Mouse (Mus musculus) olfactory bulb, adult 2 months (tissue): ENCODE results near the gene Lmna. TPM values are rescaled to one million over a fixed set of nuclear protein-coding genes. Genes with fewer than 3 reads are reported as not detected.

ENCODE experiments used
- H3K27ac ChIP-seq: fragments of 200-500 bp; 2 replicates; pipeline ENCODE4 v1.5.1; 2012; ENCODE audit warnings: low read depth, low read length; ENCODE audit not compliant: insufficient read depth
- H3K4me1 ChIP-seq: fragments of 200-500 bp; 2 replicates; pipeline ENCODE4 v1.6.1; 2012; ENCODE audit warnings: low read length; ENCODE audit not compliant: control insufficient read depth, insufficient read depth
- H3K4me3 ChIP-seq: fragments of 200-500 bp; 2 replicates; pipeline ENCODE4 v1.5.1; 2012; ENCODE audit warnings: mild to moderate bottlenecking, low read depth, low read length, moderate library complexity; ENCODE audit not compliant: insufficient read depth
- CTCF ChIP-seq: fragments of 200-500 bp; IDR thresholded peaks from 2 replicates; pipeline ENCODE4 v1.5.1; 2012; ENCODE audit warnings: low read depth, mild to moderate bottlenecking, low read length, moderate library complexity; ENCODE audit not compliant: insufficient read depth
- POLR2A ChIP-seq: fragments of 200-500 bp; IDR thresholded peaks from 2 replicates; pipeline ENCODE4 v1.6.1; 2012; ENCODE audit warnings: mild to moderate bottlenecking, low read depth, low read length, moderate library complexity; ENCODE audit not compliant: insufficient read depth
- WGBS: fragments of 180-500 bp; shearing (Covaris S2); methylation state at CpG from one replicate; pipeline ENCODE4 v1.1.7; 2018; 5-methylcytosine and 5-hydroxymethylcytosine counted together
- polyA plus RNA-seq: library from polyadenylated mRNA; stranded (reverse); fragments of >200 nt; gene quantifications from 2 replicates; pipeline ENCODE4 v1.2.4, GENCODE M21; 2012; ENCODE audit warnings: low replicate concordance; ENCODE audit not compliant: missing spikeins, insufficient read depth, insufficient read length

The Lmna gene
- polyA plus RNA-seq, 1 experiment: not detected

GRCm38 (mm10) chr3:88551586-88551985 lies 41.8 kb upstream of the Lmna start:
- no peak for TF ChIP-seq POLR2A
- TF ChIP-seq CTCF: no peak
- no peak overlapping the region for H3K4me3 ChIP-seq
- no peak overlapping the region for H3K27ac ChIP-seq
- H3K4me1 ChIP-seq: peaks cover 11% of the 10 kb centered on the region
- WGBS: 81% methylated on average over 4 of the region's 4 CpGs

DNA sequence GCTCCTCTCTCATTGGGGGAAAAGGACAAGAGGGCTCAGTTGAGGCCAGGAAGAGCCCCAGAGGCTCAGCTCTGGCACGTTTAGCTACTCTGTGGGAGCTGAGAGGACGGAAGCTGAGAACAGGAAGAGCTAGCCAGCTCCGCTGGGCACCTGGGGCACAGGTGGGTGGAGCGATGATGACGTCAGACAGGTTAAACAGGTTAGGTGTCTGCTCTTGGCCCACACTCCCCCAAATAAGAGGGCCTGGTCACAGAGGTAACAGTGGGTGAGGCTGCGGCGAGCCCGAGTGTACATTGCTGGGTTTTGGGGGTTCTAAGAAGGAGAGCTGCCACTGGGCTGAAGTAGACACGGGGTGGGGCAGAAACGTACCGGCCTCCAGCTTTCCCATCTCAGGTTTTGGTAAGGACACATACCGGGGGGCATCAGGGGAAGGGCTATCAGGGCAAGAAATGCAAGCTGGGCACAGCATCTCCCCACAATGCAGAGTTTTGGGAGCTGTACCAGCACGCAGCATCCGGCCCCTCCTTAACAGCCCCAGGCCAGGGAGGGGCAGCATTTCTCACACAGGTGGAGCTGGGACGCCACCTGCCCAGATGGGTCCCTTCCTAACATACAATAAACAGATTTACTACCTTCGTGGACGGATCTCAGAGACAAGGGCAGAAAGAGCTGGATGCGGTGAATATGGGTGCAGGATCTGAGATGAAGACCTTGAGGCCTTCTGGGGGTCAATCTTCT lies 38.6 kb upstream of the Lmna start, which contains the start of gene Rab25:
TSS of gene Rab25 (minus strand) at position 121 of the 738 bp plus-strand sequence.
- WGBS: 64% methylated on average over 18 of the region's 18 CpGs
- no peak within 1 kb of the TSS for H3K4me3 ChIP-seq
- peaks cover 4% of the 10 kb centered on the region; the same call in 1 of the 2 replicates for H3K4me1 ChIP-seq
- H3K27ac ChIP-seq: no peak within 1 kb of the TSS
- TF ChIP-seq CTCF (no peak), POLR2A (no peak)

- no peak overlapping the region for H3K27ac ChIP-seq
- no peak for TF ChIP-seq CTCF
- no peak for TF ChIP-seq POLR2A
- H3K4me1 ChIP-seq: peaks cover 4% of the 10 kb centered on the region; the same call in 1 of the 2 replicates
- WGBS: 78% methylated on average over 6 of the region's 6 CpGs
- no peak overlapping the region for H3K4me3 ChIP-seq
These were observed 37.1 kb upstream of the Lmna start for GRCm38 (mm10) chr3:88546674-88547418.

DNA sequence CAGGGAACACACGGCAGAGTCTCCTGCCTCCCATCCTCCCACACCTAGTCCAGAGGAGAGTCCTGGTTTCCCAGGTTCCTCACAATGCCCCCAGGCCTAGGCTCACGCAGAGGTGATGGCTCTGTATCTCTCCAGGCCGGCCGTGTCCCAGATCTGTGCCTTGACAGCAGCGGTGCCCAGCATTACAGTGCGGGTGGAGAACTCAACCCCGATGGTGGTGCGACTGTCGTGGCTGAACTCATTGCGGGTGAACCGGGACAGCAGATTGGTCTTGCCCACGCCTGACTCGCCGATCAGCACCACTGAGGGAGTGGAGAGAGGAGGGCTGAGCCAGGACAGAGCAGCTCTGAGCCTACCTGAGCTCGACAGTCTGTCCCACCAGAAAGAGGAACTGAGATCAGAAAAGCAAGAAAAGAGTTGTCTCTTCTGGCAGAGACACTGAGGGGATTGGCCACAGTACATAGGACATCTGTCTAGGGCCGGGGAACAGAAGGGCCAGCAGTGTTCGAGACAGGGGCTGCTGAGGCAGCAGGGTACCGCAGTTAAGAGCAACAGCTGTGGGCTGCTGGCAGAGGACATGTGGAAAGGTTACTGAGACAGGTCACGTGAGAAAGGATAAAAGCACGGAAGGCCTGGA lies 35.3 kb upstream of the Lmna start:
- Histone ChIP-seq H3K4me1 (no peaks in the 10 kb centered on the region), H3K27ac (no peak overlapping the region), H3K4me3 (no peak overlapping the region)
- WGBS: 79% methylated on average over 20 of the region's 20 CpGs
- TF ChIP-seq CTCF: no peak
- TF ChIP-seq POLR2A: no peak

GRCm38 (mm10) chr3:88544514-88544913 lies 34.8 kb upstream of the Lmna start:
- WGBS: 48% methylated on average over 5 of the region's 5 CpGs
- Histone ChIP-seq H3K4me1 (no peaks in the 10 kb centered on the region), H3K4me3 (no peak overlapping the region), H3K27ac (no peak overlapping the region)
- TF ChIP-seq POLR2A (no peak), CTCF (no peak)

- 85% methylated on average over 5 of the region's 5 CpGs for WGBS
- Histone ChIP-seq H3K4me1 (no peaks in the 10 kb centered on the region), H3K27ac (no peak overlapping the region), H3K4me3 (no peak overlapping the region)
- TF ChIP-seq CTCF (no peak), POLR2A (no peak)
These were observed 34.1 kb upstream of the Lmna start for GRCm38 (mm10) chr3:88543651-88544410.

DNA sequence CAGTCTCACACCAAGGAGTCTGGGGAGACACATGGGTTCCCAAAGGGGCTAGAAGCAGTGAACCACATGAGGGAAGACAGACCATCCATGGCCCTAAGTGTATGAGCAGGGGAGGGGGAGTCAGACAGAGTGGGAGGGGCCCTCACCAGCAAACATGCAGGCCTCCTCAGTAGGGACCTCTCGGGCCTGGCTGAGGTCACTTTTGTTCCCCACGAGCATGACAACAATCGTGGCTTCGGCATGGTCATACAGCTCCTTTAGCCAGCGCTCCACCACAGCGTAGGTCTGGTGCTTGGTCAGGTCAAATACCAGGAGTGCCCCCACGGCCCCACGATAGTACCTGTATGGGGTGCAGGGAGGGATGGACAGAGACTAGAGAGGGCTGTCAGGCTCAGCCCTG lies 33.4 kb upstream of the Lmna start:
- no peaks in the 10 kb centered on the region for H3K4me1 ChIP-seq
- H3K4me3 ChIP-seq: no peak overlapping the region
- TF ChIP-seq POLR2A (no peak), CTCF (no peak)
- no peak overlapping the region for H3K27ac ChIP-seq
- WGBS: 84% methylated on average over 8 of the region's 8 CpGs

GRCm38 (mm10) chr3:88542486-88542885 lies 32.7 kb upstream of the Lmna start:
- H3K4me1 ChIP-seq: no peaks in the 10 kb centered on the region
- WGBS: 75% methylated on average over 4 of the region's 4 CpGs
- TF ChIP-seq CTCF (no peak), POLR2A (no peak)
- no peak overlapping the region for H3K4me3 ChIP-seq
- no peak overlapping the region for H3K27ac ChIP-seq
